12 mouse cellular contexts compared by ENCODE assay signal in genomic region chr16:77992986-77993385, GRCm38 (mm10).
"Had no signal": no experiment of that assay in that cellular context is flagged by ENCODE, and none has a peak within 500 bp of the region (broad histone marks: within the 10 kb centered on the region; RNA-seq: fewer than 3 reads in every experiment).

No protein-coding gene starts in this region.

- H3K36me3 ChIP-seq: limb, embryonic 15.5 days; liver, embryonic 12.5 days; lung, embryonic 15.5 days; neural tube, embryonic 12.5 days; stomach, embryonic 15.5 days had no signal

- H3K4me3 ChIP-seq: limb, embryonic 15.5 days; liver, embryonic 12.5 days; lung, embryonic 15.5 days; neural tube, embryonic 12.5 days; stomach, embryonic 15.5 days had no signal

- H3K9me3 ChIP-seq: limb, embryonic 15.5 days; lung, embryonic 15.5 days; stomach, embryonic 15.5 days had no signal

- H3K4me1 ChIP-seq: limb, embryonic 15.5 days; liver, embryonic 12.5 days; lung, embryonic 15.5 days; neural tube, embryonic 12.5 days; stomach, embryonic 15.5 days had no signal

- H3K27me3 ChIP-seq: limb, embryonic 15.5 days; liver, embryonic 12.5 days; lung, embryonic 15.5 days; neural tube, embryonic 12.5 days; stomach, embryonic 15.5 days had no signal

- DNase-seq: kidney, adult 18-20 months; kidney, postnatal 36 days; lung, postnatal 14 days; midbrain, embryonic 14.5 days; right cerebral cortex, postnatal 4 days; thymus, adult 2 months; thymus, postnatal 25 days had no signal

- ATAC-seq: liver, embryonic 12.5 days had no signal

- H3K27ac ChIP-seq: limb, embryonic 15.5 days; liver, embryonic 12.5 days; lung, embryonic 15.5 days; neural tube, embryonic 12.5 days; stomach, embryonic 15.5 days had no signal

- H3K4me2 ChIP-seq: limb, embryonic 15.5 days; liver, embryonic 12.5 days; lung, embryonic 15.5 days; neural tube, embryonic 12.5 days; stomach, embryonic 15.5 days had no signal

- H3K9ac ChIP-seq: limb, embryonic 15.5 days; liver, embryonic 12.5 days; lung, embryonic 15.5 days; neural tube, embryonic 12.5 days; stomach, embryonic 15.5 days had no signal
